Mouse (Mus musculus): Measurements from ENCODE around the gene Gm21719.
"Not testable (repeated sequence)": the region's sequence is repeated elsewhere in the genome, so short reads cannot be mapped to it uniquely, and the experiment has no call there.

Gm21719 gene

GRCm38 (mm10) chrY:6682772-6683171 is at the start of gene Gm21719:
Gm21719 (minus strand) TSS chrY:6682872.
- DNase-seq (ENCODE audit: low read depth, low spot score): not testable (repeated sequence)

Measured in retina, postnatal 7 days (tissue).